Comparison of ENCODE assay signal across 18 mouse cellular contexts in the genomic region with DNA sequence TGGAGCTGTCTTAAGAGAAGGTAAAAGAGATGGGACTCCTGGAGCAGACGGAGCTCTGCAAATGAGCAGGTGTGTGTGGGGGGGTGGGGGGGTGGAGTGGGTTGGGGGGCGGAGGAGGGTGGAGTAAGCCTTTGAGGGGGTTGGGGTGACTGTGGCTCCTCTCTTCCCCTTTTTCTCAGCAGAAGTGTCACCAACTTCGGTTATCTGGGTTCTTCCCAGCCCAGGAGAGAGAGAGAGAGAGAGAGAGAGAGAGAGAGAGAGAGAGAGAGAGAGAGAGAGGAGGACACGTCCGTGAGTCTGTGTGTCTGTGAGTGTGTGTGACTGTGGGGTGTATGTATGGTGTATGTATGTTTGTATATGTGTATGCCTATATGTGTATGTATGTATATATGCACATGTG. TPM values are rescaled to one million over a fixed set of nuclear protein-coding genes. Genes with fewer than 3 reads are reported as not detected.
DNase-seq lines count a peak whose midpoint lies in the region; ATAC-seq and TF ChIP-seq lines count a peak whose summit lies in the region.
"Had no signal": no experiment of that assay in that cellular context is flagged by ENCODE, and none has a peak within 500 bp of the region (broad histone marks: within the 10 kb centered on the region; RNA-seq: fewer than 3 reads in every experiment).

No protein-coding gene starts in this region.

- H3K27ac ChIP-seq in kidney, postnatal 0 days: no peak overlapping the region
- peak overlapping the region; percentile 67 for H3K27ac ChIP-seq in spleen, adult 2 months (ENCODE audit: insufficient read depth, low read length)
- H3K27ac ChIP-seq in bone marrow macrophage, adult 2 months (ENCODE audit: insufficient read depth, low read depth, low read length): peak overlapping the region; percentile 94
- H3K27ac ChIP-seq: hindbrain, embryonic 12.5 days; limb, embryonic 12.5 days; midbrain, embryonic 15.5 days; neural tube, embryonic 13.5 days had no signal

- no peak overlapping the region for H3K9ac ChIP-seq in kidney, postnatal 0 days (ENCODE audit: low read depth, low read length)
- H3K9ac ChIP-seq: forebrain, postnatal 0 days; hindbrain, embryonic 12.5 days; limb, embryonic 12.5 days; liver, embryonic 13.5 days; midbrain, embryonic 15.5 days; neural tube, embryonic 13.5 days had no signal

- WGBS in kidney, postnatal 0 days: 58% methylated on average over 5 of the region's 5 CpGs
- WGBS in spleen, adult 2 months: 13% methylated on average over 5 of the region's 5 CpGs

- ATAC-seq in kidney, postnatal 0 days (replicated peaks; ENCODE audit: low FRiP score, low read depth): no peak
- no peak for ATAC-seq in inflammation-experienced regulatory T-cells, adult 6 months
- ATAC-seq: midbrain, embryonic 15.5 days had no signal

- H3K36me3 ChIP-seq in kidney, postnatal 0 days (ENCODE audit: insufficient read depth, low read length): no peaks in the 10 kb centered on the region
- peaks cover 24% of the 10 kb centered on the region for H3K36me3 ChIP-seq in spleen, adult 2 months (ENCODE audit: control insufficient read depth, insufficient read depth, low read length)
- H3K36me3 ChIP-seq: embryonic facial prominence, embryonic 10.5 days; hindbrain, embryonic 12.5 days; limb, embryonic 12.5 days; liver, embryonic 13.5 days; midbrain, embryonic 15.5 days; neural tube, embryonic 13.5 days had no signal

- H3K4me1 ChIP-seq in kidney, postnatal 0 days (replicated peaks; ENCODE audit: insufficient read depth, low read length): 0 out of 2 replicates have a peak, but pooled peaks cover 14% of the 10 kb centered on the region
- peaks cover 13% of the 10 kb centered on the region for H3K4me1 ChIP-seq in spleen, adult 2 months (ENCODE audit: control insufficient read depth, insufficient read depth, insufficient read length)
- H3K4me1 ChIP-seq in bone marrow macrophage, adult 2 months (ENCODE audit: control insufficient read depth, insufficient read depth, low read length): peaks cover 25% of the 10 kb centered on the region

- H3K9me3 ChIP-seq in kidney, postnatal 0 days (replicated peaks; ENCODE audit: low read length): no peaks in the 10 kb centered on the region
- H3K9me3 ChIP-seq: embryonic facial prominence, embryonic 10.5 days; hindbrain, embryonic 12.5 days; limb, embryonic 12.5 days; liver, embryonic 13.5 days; midbrain, embryonic 15.5 days; neural tube, embryonic 13.5 days had no signal

- 0 out of 2 replicates have a peak overlapping the region, but pooled peaks have one; percentile 30 for H3K4me2 ChIP-seq in kidney, postnatal 0 days (ENCODE audit: low read length)
- H3K4me2 ChIP-seq: hindbrain, embryonic 12.5 days; limb, embryonic 12.5 days; liver, embryonic 13.5 days; midbrain, embryonic 15.5 days; neural tube, embryonic 13.5 days had no signal

- H3K27me3 ChIP-seq in kidney, postnatal 0 days (ENCODE audit: insufficient read depth, low read length): no peaks in the 10 kb centered on the region
- H3K27me3 ChIP-seq in spleen, adult 2 months (ENCODE audit: control insufficient read depth, insufficient read depth, low read length): no peaks in the 10 kb centered on the region

- no peak for TF ChIP-seq POLR2A in spleen, adult 2 months (IDR thresholded peaks at IDR 0.05; ENCODE audit: low read depth, low read length)
- no peak for TF ChIP-seq POLR2A in bone marrow macrophage, adult 2 months (IDR thresholded peaks at IDR 0.05; ENCODE audit: borderline replicate concordance, low read depth, low read length)

- no peak overlapping the region for H3K4me3 ChIP-seq in kidney, postnatal 0 days (replicated peaks; ENCODE audit: low read depth, low read length)
- peak overlapping the region; percentile 65 for H3K4me3 ChIP-seq in spleen, adult 2 months (ENCODE audit: extremely low read depth, insufficient read depth, insufficient read length)
- H3K4me3 ChIP-seq in bone marrow macrophage, adult 2 months (ENCODE audit: insufficient read depth, low read length): peak overlapping the region; percentile 28; the same call in 1 of the 2 replicates
- H3K4me3 ChIP-seq: embryonic facial prominence, embryonic 10.5 days; hindbrain, embryonic 12.5 days; limb, embryonic 12.5 days; liver, embryonic 13.5 days; midbrain, embryonic 15.5 days; neural tube, embryonic 13.5 days had no signal

- TF ChIP-seq CTCF in kidney, postnatal 0 days (IDR thresholded peaks at IDR 0.05; ENCODE audit: low read depth): no peak
- no peak for TF ChIP-seq CTCF in spleen, adult 2 months (IDR thresholded peaks at IDR 0.05; ENCODE audit: extremely low read depth, insufficient read depth, insufficient read length, insufficient replicate concordance)
- TF ChIP-seq CTCF in bone marrow macrophage, adult 2 months (IDR thresholded peaks at IDR 0.05; ENCODE audit: low read depth, low read length): no peak

- DNase-seq in kidney, postnatal 0 days (ENCODE audit: low spot score): no peak
- no peak for DNase-seq in kidney, adult 18-20 months
- DNase-seq in spleen, adult 2 months (ENCODE audit: low read depth in 1 of 2, low spot score in 2 of 2): peak in 1 of 2 experiments; percentile 42
- DNase-seq in spleen, postnatal 14 days (ENCODE audit: low spot score in 2 of 2): no peak
- DNase-seq in neural tube, embryonic 10.5 days (ENCODE audit: extremely low spot score, low spot score): no peak
- DNase-seq: adrenal gland, adult 2 months; cerebellum, adult 9-11 months; forebrain, postnatal 0 days; layer of hippocampus, postnatal 36 days; right cerebral cortex, postnatal 25 days had no signal

RNA-seq across cellular contexts. Expression of a gene that starts 0.4 kb away (rescaled TPM):
- polyA plus RNA-seq in kidney, postnatal 0 days (2015; fragmentation: Nextera tagmentation; extraction: Ambion mirVana): 15.3 and 19.4 TPM in 2 replicates
- 456 and 587 TPM in 2 replicates for polyA plus RNA-seq in spleen, adult 2 months (2012; rRNA removed)
- polyA plus RNA-seq in bone marrow macrophage, adult 2 months (2012; ENCODE audit: insufficient read depth, insufficient read length, missing spikeins): 3.0 and 4.9 TPM in 2 replicates
- polyA plus RNA-seq in inflammation-experienced regulatory T-cells, adult 6 months (2017; shearing (Covaris generic)): 10 to 100 TPM in 2 of 3 experiments, 1 to 10 TPM in 1; 9.2 to 14.4 (median 11.3) TPM
- polyA plus RNA-seq: hindbrain, embryonic 12.5 days; neural tube, embryonic 13.5 days had no signal

RNA-seq across cellular contexts. Expression of a gene that starts 9.4 kb away (rescaled TPM):
- polyA plus RNA-seq in kidney, postnatal 0 days (2015; fragmentation: Nextera tagmentation; extraction: Ambion mirVana): 12.9 and 13.5 TPM in 2 replicates
- 322 and 426 TPM in 2 replicates for polyA plus RNA-seq in spleen, adult 2 months (2012; rRNA removed)
- 232 and 258 TPM in 2 replicates for polyA plus RNA-seq in bone marrow macrophage, adult 2 months (2012; ENCODE audit: insufficient read depth, insufficient read length, missing spikeins)
- polyA plus RNA-seq in inflammation-experienced regulatory T-cells, adult 6 months (2017; shearing (Covaris generic)): 1 to 10 TPM; 2.3 to 5.0 (median 4.5) TPM
- polyA plus RNA-seq: neural tube, embryonic 13.5 days had no signal

RNA-seq across cellular contexts. Expression of a gene that starts 21.0 kb away (rescaled TPM):
- 90.2 and 100 TPM in 2 replicates for polyA plus RNA-seq in kidney, postnatal 0 days (2015; fragmentation: Nextera tagmentation; extraction: Ambion mirVana)
- 97.9 and 112 TPM in 2 replicates for polyA plus RNA-seq in spleen, adult 2 months (2012; rRNA removed)
- 156 and 185 TPM in 2 replicates for polyA plus RNA-seq in bone marrow macrophage, adult 2 months (2012; ENCODE audit: insufficient read depth, insufficient read length, missing spikeins)
- 100 to 1,000 TPM; 115 to 154 (median 144) TPM for polyA plus RNA-seq in inflammation-experienced regulatory T-cells, adult 6 months (2017; shearing (Covaris generic))

RNA-seq across cellular contexts. Expression of a gene that starts 24.1 kb away (rescaled TPM):
- polyA plus RNA-seq in kidney, postnatal 0 days (2015; fragmentation: Nextera tagmentation; extraction: Ambion mirVana): 18.6 and 20.6 TPM in 2 replicates
- polyA plus RNA-seq in spleen, adult 2 months (2012; rRNA removed): 302 and 363 TPM in 2 replicates
- polyA plus RNA-seq in bone marrow macrophage, adult 2 months (2012; ENCODE audit: insufficient read depth, insufficient read length, missing spikeins): 206 and 214 TPM in 2 replicates
- polyA plus RNA-seq in inflammation-experienced regulatory T-cells, adult 6 months (2017; shearing (Covaris generic)): 100 to 1,000 TPM in 2 of 3 experiments, 10 to 100 TPM in 1; 75.8 to 241 (median 198) TPM

RNA-seq across cellular contexts. Expression of a gene that starts 43.9 kb away (rescaled TPM):
- polyA plus RNA-seq in kidney, postnatal 0 days (2015; fragmentation: Nextera tagmentation; extraction: Ambion mirVana): 8.5 and 8.8 TPM in 2 replicates
- 144 and 178 TPM in 2 replicates for polyA plus RNA-seq in spleen, adult 2 months (2012; rRNA removed)
- 56.2 and 60.8 TPM in 2 replicates for polyA plus RNA-seq in bone marrow macrophage, adult 2 months (2012; ENCODE audit: insufficient read depth, insufficient read length, missing spikeins)
- polyA plus RNA-seq in inflammation-experienced regulatory T-cells, adult 6 months (2017; shearing (Covaris generic)): 100 to 1,000 TPM; 174 to 216 (median 189) TPM

Comparison
In these comparisons a context has a peak if more than half of its experiments do, and no peak if none do; other contexts are left out.
1. RNA of a gene that starts 0.4 kb away (polyA plus RNA-seq): 456 to 587 TPM in spleen, adult 2 months; 15.3 to 19.4 TPM in kidney, postnatal 0 days, 9.2 to 14.4 TPM in inflammation-experienced regulatory T-cells, adult 6 months and 3.0 to 4.9 TPM in bone marrow macrophage, adult 2 months; every median in the first group is over 10 times any median in the second.
2. RNA of a gene that starts 9.4 kb away (polyA plus RNA-seq): 322 to 426 TPM in spleen, adult 2 months and 232 to 258 TPM in bone marrow macrophage, adult 2 months; 12.9 to 13.5 TPM in kidney, postnatal 0 days and 2.3 to 5.0 TPM in inflammation-experienced regulatory T-cells, adult 6 months; every median in the first group is over 10 times any median in the second.